Mouse (Mus musculus) MEL (cell line): ENCODE data around the gene Ptgis. TPM values are rescaled to one million over a fixed set of nuclear protein-coding genes. Genes with fewer than 3 reads are reported as not detected.

ENCODE experiments used
- DNase-seq: peaks from one replicate; pipeline ENCODE4 v3.0.0; 2011; ENCODE audit warnings: low read depth, low spot score
- H3K27ac ChIP-seq: 2 replicates; pipeline ENCODE4 v1.5.1; 2012; ENCODE audit warnings: low read depth, mild to moderate bottlenecking, control low read depth, low read length, moderate library complexity; ENCODE audit not compliant: control insufficient read depth
- H3K27me3 ChIP-seq, 2 experiments: fragments of 150-350 bp in 1 of 2; sonication (generic) in 1 of 2; 2 replicates each; pipeline ENCODE4 v1.6.1; 2012; ENCODE audit warnings: low read length in 2 of 2, mild to moderate bottlenecking in 2 of 2, improper control_type of control experiment in 1 of 2, moderate library complexity in 1 of 2; ENCODE audit not compliant: insufficient read depth in 2 of 2, control insufficient read depth in 1 of 2
- H3K36me3 ChIP-seq, 2 experiments: 2 replicates each; pipeline ENCODE4 v1.6.1; 2012 to 2014; ENCODE audit warnings: low read length in 2 of 2, improper control_type of control experiment in 1 of 2, inconsistent platforms in 1 of 2, mild to moderate bottlenecking in 1 of 2; ENCODE audit not compliant: insufficient read depth in 2 of 2, control insufficient read depth in 1 of 2
- H3K4me1 ChIP-seq, 2 experiments: fragments of 150-350 bp in 1 of 2; sonication (generic) in 1 of 2; 2 replicates each; pipeline ENCODE4 v1.6.1; 2012; ENCODE audit warnings: low read length in 2 of 2, improper control_type of control experiment in 1 of 2, mild to moderate bottlenecking in 1 of 2; ENCODE audit not compliant: insufficient read depth in 2 of 2, control insufficient read depth in 1 of 2
- H3K4me3 ChIP-seq, 2 experiments: fragments of 150-350 bp in 1 of 2; sonication (generic) in 1 of 2; 2 replicates each; pipeline ENCODE4 v1.5.1; 2012; ENCODE audit warnings: low read depth in 2 of 2, low read length in 2 of 2, mild to moderate bottlenecking in 2 of 2, moderate library complexity in 2 of 2, control low read depth in 1 of 2, improper control_type of control experiment in 1 of 2; ENCODE audit not compliant: control insufficient read depth in 1 of 2, insufficient read depth in 1 of 2
- H3K79me2 ChIP-seq: 2 replicates; pipeline ENCODE4 v1.6.1; 2012; ENCODE audit warnings: mild to moderate bottlenecking, low read length, moderate library complexity; ENCODE audit not compliant: control insufficient read depth, poor library complexity, insufficient read depth
- H3K9ac ChIP-seq: 2 replicates; pipeline ENCODE4 v1.6.1; 2012; ENCODE audit warnings: low read depth, mild to moderate bottlenecking, control low read depth, low read length, moderate library complexity; ENCODE audit not compliant: control insufficient read depth, poor library complexity, severe bottlenecking
- H3K9me3 ChIP-seq: fragments of 150-350 bp; sonication (generic); replicated peaks from 2 replicates; pipeline ENCODE4 v1.6.1; 2012; ENCODE audit warnings: mild to moderate bottlenecking, low read length, improper control_type of control experiment, moderate library complexity; ENCODE audit not compliant: insufficient read depth
- CHD1 ChIP-seq: IDR thresholded peaks from 2 replicates; pipeline ENCODE4 v1.6.1; 2012; ENCODE audit warnings: low read depth, mild to moderate bottlenecking, inconsistent platforms, low read length, improper control_type of control experiment
- CHD2 ChIP-seq: IDR thresholded peaks from 2 replicates; pipeline ENCODE4 v1.6.1; 2011; ENCODE audit warnings: low read length, improper control_type of control experiment
- CTCF ChIP-seq, 3 experiments: IDR thresholded peaks in 2 of 3; conservative IDR thresholded peaks in 1 of 3; 2 replicates each; pipeline ENCODE4 v1.5.1; 2011 to 2012; ENCODE audit warnings: low read length in 3 of 3, low read depth in 2 of 3, mild to moderate bottlenecking in 2 of 3, improper control_type of control experiment in 1 of 3, inconsistent platforms in 1 of 3, mixed read lengths in 1 of 3, moderate library complexity in 1 of 3; ENCODE audit not compliant: control insufficient read depth in 1 of 3, insufficient read depth in 1 of 3, poor library complexity in 1 of 3, severe bottlenecking in 1 of 3
- ELF1 ChIP-seq: IDR thresholded peaks from 2 replicates; pipeline ENCODE4 v1.6.1; 2014; ENCODE audit warnings: low read depth, mild to moderate bottlenecking, inconsistent platforms, low read length, improper control_type of control experiment, moderate library complexity
- ETS1 ChIP-seq: IDR thresholded peaks from 2 replicates; pipeline ENCODE4 v1.6.1; 2012; ENCODE audit warnings: low read depth, mild to moderate bottlenecking, inconsistent platforms, low read length, improper control_type of control experiment, moderate library complexity
- GABPA ChIP-seq: IDR thresholded peaks from 2 replicates; pipeline ENCODE4 v1.6.1; 2012; ENCODE audit warnings: low read depth, mild to moderate bottlenecking, inconsistent platforms, low read length, improper control_type of control experiment, moderate library complexity
- HCFC1 ChIP-seq: IDR thresholded peaks from 2 replicates; pipeline ENCODE4 v1.6.1; 2012; ENCODE audit warnings: low read depth, mild to moderate bottlenecking, inconsistent platforms, low read length, improper control_type of control experiment, moderate library complexity
- JUND ChIP-seq: IDR thresholded peaks from 2 replicates; pipeline ENCODE4 v1.6.1; 2011; ENCODE audit warnings: low read depth, mild to moderate bottlenecking, improper control_type of control experiment, low read length
- KAT2A ChIP-seq: conservative IDR thresholded peaks from 2 replicates; pipeline ENCODE4 v1.6.1; 2012; ENCODE audit warnings: low read depth, low read length, improper control_type of control experiment, inconsistent platforms
- MEF2A ChIP-seq: IDR thresholded peaks from 2 replicates; pipeline ENCODE4 v1.6.1; 2014; ENCODE audit warnings: low read depth, mild to moderate bottlenecking, inconsistent platforms, low read length, improper control_type of control experiment; ENCODE audit not compliant: poor library complexity, insufficient replicate concordance, severe bottlenecking; ENCODE audit errors: extremely low read depth
- MYB ChIP-seq: IDR thresholded peaks from 2 replicates; pipeline ENCODE4 v1.6.1; 2011; ENCODE audit warnings: mild to moderate bottlenecking, low read depth, low read length, improper control_type of control experiment
- NELFE ChIP-seq: IDR thresholded peaks from 2 replicates; pipeline ENCODE4 v1.6.1; 2011; ENCODE audit warnings: low read depth, low read length, improper control_type of control experiment
- NRF1 ChIP-seq: IDR thresholded peaks from 2 replicates; pipeline ENCODE4 v1.6.1; 2014; ENCODE audit warnings: low read depth, mild to moderate bottlenecking, inconsistent platforms, low read length, improper control_type of control experiment, moderate library complexity; ENCODE audit not compliant: poor library complexity, insufficient read depth, severe bottlenecking
- POLR2AphosphoS2 ChIP-seq: IDR thresholded peaks from 2 replicates; pipeline ENCODE4 v1.6.1; 2011; ENCODE audit warnings: low read length, improper control_type of control experiment
- RAD21 ChIP-seq: IDR thresholded peaks from 2 replicates; pipeline ENCODE4 v1.6.1; 2011; ENCODE audit warnings: mild to moderate bottlenecking, low read depth, low read length, improper control_type of control experiment
- RCOR1 ChIP-seq: IDR thresholded peaks from 2 replicates; pipeline ENCODE4 v1.6.1; 2012; ENCODE audit warnings: low read depth, mild to moderate bottlenecking, inconsistent platforms, low read length, improper control_type of control experiment
- SIN3A ChIP-seq: IDR thresholded peaks from 2 replicates; pipeline ENCODE4 v1.6.1; 2012; ENCODE audit warnings: low read length, improper control_type of control experiment, inconsistent platforms
- TAL1 ChIP-seq: IDR thresholded peaks from 2 replicates; pipeline ENCODE4 v1.6.1; 2012; ENCODE audit warnings: mild to moderate bottlenecking, inconsistent platforms, low read length, moderate library complexity, mixed read lengths
- TBP ChIP-seq: IDR thresholded peaks from 2 replicates; pipeline ENCODE4 v1.8.0; 2011; ENCODE audit warnings: low read depth, low read length, improper control_type of control experiment
- UBTF ChIP-seq: IDR thresholded peaks from 2 replicates; pipeline ENCODE4 v1.6.1; 2012; ENCODE audit warnings: low read depth, mild to moderate bottlenecking, inconsistent platforms, low read length, improper control_type of control experiment, moderate library complexity, borderline replicate concordance; ENCODE audit not compliant: insufficient read depth
- USF2 ChIP-seq, 2 experiments: IDR thresholded peaks; 2 replicates each; pipeline ENCODE4 v1.6.1; 2011 to 2012; ENCODE audit warnings: improper control_type of control experiment in 2 of 2, low read length in 2 of 2, borderline replicate concordance in 1 of 2, inconsistent platforms in 1 of 2, low read depth in 1 of 2, mild to moderate bottlenecking in 1 of 2; ENCODE audit not compliant: insufficient read depth in 1 of 2
- ZKSCAN1 ChIP-seq: IDR thresholded peaks from 2 replicates; pipeline ENCODE4 v1.6.1; 2012; ENCODE audit warnings: low read depth, mild to moderate bottlenecking, inconsistent platforms, low read length, improper control_type of control experiment, moderate library complexity
- ZMIZ1 ChIP-seq: IDR thresholded peaks from 2 replicates; pipeline ENCODE4 v1.6.1; 2012; ENCODE audit warnings: low read depth, mild to moderate bottlenecking, inconsistent platforms, low read length, improper control_type of control experiment, moderate library complexity
- ZNF384 ChIP-seq: IDR thresholded peaks from 2 replicates; pipeline ENCODE4 v1.6.1; 2012; ENCODE audit warnings: low read depth, mild to moderate bottlenecking, inconsistent platforms, low read length, improper control_type of control experiment
- polyA plus RNA-seq, 2 experiments: library from polyadenylated mRNA; stranded (reverse) in 1 of 2; unstranded in 1 of 2; fragments of >175 nt in 1 of 2; fragments of >200 nt in 1 of 2; gene quantifications; 2 replicates each; pipeline versions ENCODE4 v1.2.1 to v1.2.4; 2012; ENCODE audit warnings: low replicate concordance in 2 of 2, low read depth in 1 of 2; ENCODE audit not compliant: insufficient read length in 2 of 2, insufficient read depth in 1 of 2, missing spikeins in 1 of 2
- total RNA-seq: library from RNA; depleted of rRNA; stranded (reverse); fragments of 300-350 nt; gene quantifications from 2 replicates; pipeline ENCODE4 v1.2.3, GENCODE M21; 2012

The Ptgis gene
- total and polyA plus RNA-seq, 3 experiments, result 7.3 to 12.7 TPM; not detected in 1

- H3K79me2 ChIP-seq, result no peaks in the 10 kb centered on the region
- no peak overlapping the region for H3K9ac ChIP-seq
- TF ChIP-seq RAD21 (no peak), POLR2AphosphoS2 (no peak), ELF1 (no peak), GABPA (no peak), TAL1 (no peak), USF2 (IDR thresholded peaks at IDR 0.05; ENCODE audit: borderline replicate concordance in 1 of 2, insufficient read depth in 1 of 2, low read depth in 1 of 2, low read length in 2 of 2) (no peak), ZMIZ1 (no peak)
- H3K27ac ChIP-seq, result no peak overlapping the region
- peaks cover 0 to 3% of the 10 kb centered on the region in 2 experiments; a peak in 3 of 4 replicates for H3K27me3 ChIP-seq
- DNase-seq, result no peak
- no peaks in the 10 kb centered on the region for H3K36me3 ChIP-seq
- no peaks in the 10 kb centered on the region for H3K9me3 ChIP-seq
- no peaks in the 10 kb centered on the region for H3K4me1 ChIP-seq
- H3K4me3 ChIP-seq, result no peak overlapping the region
These were observed 6.3 kb upstream of the Ptgis start for GRCm38 (mm10) chr2:167246704-167247103.

- Histone ChIP-seq H3K36me3 (no peaks in the 10 kb centered on the region), H3K27me3 (peaks cover 0 to 6% of the 10 kb centered on the region in 2 experiments; a peak in 3 of 4 replicates)
These were observed 4.5 kb upstream of the Ptgis start for GRCm38 (mm10) chr2:167244892-167245291.

GRCm38 (mm10) chr2:167243831-167244563 lies 3.6 kb upstream of the Ptgis start:
- no peaks in the 10 kb centered on the region for H3K36me3 ChIP-seq
- no peak overlapping the region for H3K27ac ChIP-seq
- H3K27me3 ChIP-seq, result peaks cover 0 to 6% of the 10 kb centered on the region in 2 experiments; a peak in 3 of 4 replicates
- no peak for DNase-seq
- H3K79me2 ChIP-seq, result no peaks in the 10 kb centered on the region
- no peak for TF ChIP-seq ZMIZ1
- TF ChIP-seq RCOR1, result no peak
- no peak for TF ChIP-seq POLR2AphosphoS2
- no peak for TF ChIP-seq CHD1
- no peak for TF ChIP-seq ZNF384
- TF ChIP-seq TBP, result no peak
- no peak for TF ChIP-seq JUND
- no peak for TF ChIP-seq KAT2A
- TF ChIP-seq HCFC1, result no peak
- TF ChIP-seq MEF2A, result no peak
- TF ChIP-seq SIN3A, result no peak
- no peak for TF ChIP-seq ETS1
- no peak for TF ChIP-seq MYB
- TF ChIP-seq UBTF, result no peak
- no peak for TF ChIP-seq TAL1
- no peak for TF ChIP-seq ZKSCAN1
- TF ChIP-seq CHD2, result no peak
- H3K4me1 ChIP-seq, result no peaks in the 10 kb centered on the region
- H3K9me3 ChIP-seq, result no peaks in the 10 kb centered on the region
- H3K9ac ChIP-seq, result no peak overlapping the region
- H3K4me3 ChIP-seq, result no peak overlapping the region

More at GRCm38 (mm10) chr2:167244892-167245291, 4.5 kb upstream of the Ptgis start:
- Histone ChIP-seq H3K79me2 (no peaks in the 10 kb centered on the region), H3K9me3 (no peaks in the 10 kb centered on the region), H3K9ac (no peak overlapping the region), H3K4me1 (no peaks in the 10 kb centered on the region), H3K27ac (no peak overlapping the region), H3K4me3 (no peak overlapping the region)
- TF ChIP-seq NELFE (no peak), CTCF (IDR thresholded peaks at IDR 0.05 in 2 of 3, conservative IDR thresholded peaks at IDR 0.05 in 1 of 3; ENCODE audit: control insufficient read depth in 1 of 3, insufficient read depth in 1 of 3, low read depth in 2 of 3, low read length in 3 of 3, poor library complexity in 1 of 3, severe bottlenecking in 1 of 3) (peak; percentile 9 to 28 (median 20); a peak in 4 of 6 replicates), ELF1 (no peak), NRF1 (no peak)
- DNase-seq, result no peak
